8 mouse cellular contexts compared by ENCODE assay signal in the genomic region with DNA sequence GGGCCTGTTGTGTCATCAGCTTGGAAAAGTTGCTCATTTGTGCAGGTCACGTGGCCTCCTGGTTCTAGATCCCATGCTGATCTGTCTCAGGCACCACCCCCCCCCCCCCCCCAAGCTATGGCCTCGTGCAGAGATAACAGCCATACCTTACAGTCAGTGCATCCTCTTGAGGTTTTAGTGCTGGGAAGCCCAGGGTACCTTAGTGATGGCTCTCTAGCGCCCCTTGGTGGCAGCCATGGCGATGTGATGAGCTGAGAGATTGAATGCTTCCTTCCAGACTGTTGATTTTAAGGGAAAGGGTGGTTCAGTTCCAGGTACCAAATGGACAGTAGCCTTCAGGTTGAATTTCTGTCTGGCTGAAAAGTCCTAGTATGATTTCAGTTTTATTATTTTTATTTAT. TPM values are rescaled to one million over a fixed set of nuclear protein-coding genes. Genes with fewer than 3 reads are reported as not detected.
DNase-seq lines count a peak whose midpoint lies in the region; ATAC-seq lines count a peak whose summit lies in the region.

No protein-coding gene starts in this region.

- H3K4me1 ChIP-seq in hindbrain, embryonic 10.5 days (replicated peaks): peaks cover 49% of the 10 kb centered on the region
- H3K4me1 ChIP-seq in hindbrain, embryonic 12.5 days: peaks cover 33% of the 10 kb centered on the region
- H3K4me1 ChIP-seq in hindbrain, embryonic 15.5 days (replicated peaks): peaks cover 29% of the 10 kb centered on the region

- H3K27me3 ChIP-seq in hindbrain, embryonic 10.5 days (ENCODE audit: insufficient read depth, poor library complexity, severe bottlenecking): no peaks in the 10 kb centered on the region
- no peaks in the 10 kb centered on the region for H3K27me3 ChIP-seq in hindbrain, embryonic 12.5 days
- H3K27me3 ChIP-seq in hindbrain, embryonic 15.5 days: no peaks in the 10 kb centered on the region

- H3K9ac ChIP-seq in hindbrain, embryonic 12.5 days: no peak overlapping the region
- no peak overlapping the region for H3K9ac ChIP-seq in hindbrain, embryonic 15.5 days

- no peak overlapping the region for H3K27ac ChIP-seq in hindbrain, embryonic 10.5 days
- H3K27ac ChIP-seq in hindbrain, embryonic 12.5 days: no peak overlapping the region
- H3K27ac ChIP-seq in hindbrain, embryonic 15.5 days (replicated peaks): no peak overlapping the region

- peaks cover 60% of the 10 kb centered on the region for H3K36me3 ChIP-seq in hindbrain, embryonic 10.5 days
- H3K36me3 ChIP-seq in hindbrain, embryonic 12.5 days: peaks cover 18% of the 10 kb centered on the region
- peaks cover 20% of the 10 kb centered on the region for H3K36me3 ChIP-seq in hindbrain, embryonic 15.5 days

- ATAC-seq in hindbrain, embryonic 12.5 days (ENCODE audit: low FRiP score): no peak
- peak; percentile 38; the same call in 1 of the 2 replicates for ATAC-seq in hindbrain, embryonic 15.5 days (ENCODE audit: low FRiP score, low read depth)

- no peak overlapping the region for H3K4me3 ChIP-seq in hindbrain, embryonic 10.5 days
- H3K4me3 ChIP-seq in hindbrain, embryonic 12.5 days: no peak overlapping the region
- no peak overlapping the region for H3K4me3 ChIP-seq in hindbrain, embryonic 15.5 days

- H3K4me2 ChIP-seq in hindbrain, embryonic 12.5 days (replicated peaks): no peak overlapping the region
- H3K4me2 ChIP-seq in hindbrain, embryonic 15.5 days: no peak overlapping the region

- no peaks in the 10 kb centered on the region for H3K9me3 ChIP-seq in hindbrain, embryonic 10.5 days
- no peaks in the 10 kb centered on the region for H3K9me3 ChIP-seq in hindbrain, embryonic 12.5 days (replicated peaks)
- H3K9me3 ChIP-seq in hindbrain, embryonic 15.5 days: no peaks in the 10 kb centered on the region

- DNase-seq in hindbrain, embryonic 10.5 days (ENCODE audit: low spot score): peak; percentile 73
- DNase-seq in cerebellum, postnatal 10 days: peak; percentile 89 to 92
- DNase-seq in frontal cortex, postnatal 10 days (ENCODE audit: low spot score in 2 of 2): peak; percentile 44 to 72
- peak; percentile 51 to 83 for DNase-seq in layer of hippocampus, postnatal 14 days (ENCODE audit: low spot score in 2 of 2)
- DNase-seq in lung, postnatal 36 days: peak; percentile 85
- peak; percentile 56 for DNase-seq in right cerebral cortex, postnatal 25 days

- 9% methylated on average over 4 of the region's 4 CpGs for WGBS in hindbrain, embryonic 10.5 days
- 5% methylated on average over 4 of the region's 4 CpGs for WGBS in hindbrain, embryonic 12.5 days
- WGBS in hindbrain, embryonic 15.5 days: 6% methylated on average over 4 of the region's 4 CpGs

RNA-seq across cellular contexts. Expression of a gene that starts 32.2 kb away (rescaled TPM):
- polyA plus RNA-seq in hindbrain, embryonic 10.5 days (2016; fragmentation: Nextera tagmentation; extraction: Ambion mirVana): 13.3 and 13.9 TPM in 2 replicates
- polyA plus RNA-seq in hindbrain, embryonic 12.5 days (2016; fragmentation: Nextera tagmentation; extraction: Ambion mirVana): 18.2 and 18.3 TPM in 2 replicates
- polyA plus RNA-seq in hindbrain, embryonic 15.5 days (2015; fragmentation: Nextera tagmentation; extraction: Ambion mirVana): 13.7 and 14.4 TPM in 2 replicates
- total RNA-seq in layer of hippocampus, postnatal 14 days (2021): 10 to 100 TPM; 36.0 to 40.0 TPM
